Mouse (Mus musculus): ENCODE measurements around the gene Scml4. TPM values are rescaled to one million over a fixed set of nuclear protein-coding genes. Genes with fewer than 3 reads are reported as not detected.

Gene Scml4
- total RNA-seq, 2 experiments from 2014 or later: not detected

Other genes starting within 250 kb of the Scml4 start
- 10.9 and 12.5 TPM in 2 replicates for gene Sec63, start 98.9 kb upstream of the Scml4 start, total RNA-seq (2015; ENCODE audit: low replicate concordance)
- 9.5 and 13.7 TPM in 2 replicates for gene Sec63, start 98.9 kb upstream of the Scml4 start, total RNA-seq (2017; ENCODE audit: low replicate concordance)